Mouse (Mus musculus): Measurements from ENCODE around the gene Lyar. TPM values are rescaled to one million over a fixed set of nuclear protein-coding genes. Genes with fewer than 3 reads are reported as not detected.

Lyar gene
- polyA plus RNA-seq, 1 experiment: 4.8 TPM

- Histone ChIP-seq H3K4me3 (replicated peaks) (peak overlapping the region; percentile 96), H3K36me3 (ENCODE audit: control insufficient read depth) (peaks cover 28% of the 10 kb centered on the region), H3K27me3 (ENCODE audit: control insufficient read depth) (0 out of 2 replicates have a peak, but pooled peaks cover 2% of the 10 kb centered on the region), H3K4me1 (ENCODE audit: control insufficient read depth) (peaks cover 16% of the 10 kb centered on the region), H3K9me3 (ENCODE audit: control insufficient read depth, low read length) (0 out of 2 replicates have a peak, but pooled peaks cover 2% of the 10 kb centered on the region)
- TF ChIP-seq TAL1 (IDR thresholded peaks at IDR 0.05; ENCODE audit: low read length) (no peak), GATA1 (IDR thresholded peaks at IDR 0.05; ENCODE audit: low read length) (no peak)
Measured at GRCm38 (mm10) chr5:38259455-38260106, 39.3 kb downstream of the Lyar start.

DNA sequence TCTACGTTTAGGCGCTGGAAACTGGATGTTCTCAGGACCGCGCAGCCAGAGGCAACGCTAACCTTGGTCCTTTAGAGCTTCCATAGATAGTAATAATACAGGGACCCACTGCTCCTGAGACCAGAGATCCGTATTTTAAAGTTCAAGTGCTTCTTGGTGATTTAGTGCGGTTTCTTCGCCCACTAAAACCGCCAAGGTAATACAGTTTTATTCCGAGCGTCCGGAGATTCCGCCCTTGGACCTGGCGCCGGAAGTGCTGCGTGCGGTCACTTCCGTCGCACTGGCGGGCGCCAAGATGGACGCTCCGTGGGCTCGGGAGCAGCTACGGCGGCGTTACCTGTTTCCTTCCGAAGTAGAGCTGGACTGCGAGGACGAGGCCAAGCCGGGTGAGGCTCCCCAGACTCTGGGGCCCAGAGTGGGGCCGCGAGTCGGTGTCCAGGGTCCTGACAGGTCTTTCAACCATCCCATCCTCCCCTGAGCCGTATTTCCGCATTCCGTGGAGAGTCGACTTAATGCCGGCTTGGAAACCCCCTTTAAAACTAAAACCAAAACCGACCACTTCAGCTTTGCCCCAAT is 39.9 kb downstream of the Lyar start, which contains the start of gene Tmem128:
Gene Tmem128 (plus strand): TSS at position 79 of the 576 bp plus-strand sequence.
- H3K27me3 ChIP-seq (ENCODE audit: control insufficient read depth): 0 out of 2 replicates have a peak, but pooled peaks cover 2% of the 10 kb centered on the region
- H3K9me3 ChIP-seq (ENCODE audit: control insufficient read depth, low read length): 0 out of 2 replicates have a peak, but pooled peaks cover 2% of the 10 kb centered on the region
- peak within 1 kb of the TSS; percentile 96 for H3K4me3 ChIP-seq (replicated peaks)
- H3K36me3 ChIP-seq (ENCODE audit: control insufficient read depth): peaks cover 34% of the 10 kb centered on the region
- TF ChIP-seq TAL1 (IDR thresholded peaks at IDR 0.05; ENCODE audit: low read length) (no peak), GATA1 (IDR thresholded peaks at IDR 0.05; ENCODE audit: low read length) (no peak)
- H3K4me1 ChIP-seq (ENCODE audit: control insufficient read depth): peaks cover 16% of the 10 kb centered on the region

DNA sequence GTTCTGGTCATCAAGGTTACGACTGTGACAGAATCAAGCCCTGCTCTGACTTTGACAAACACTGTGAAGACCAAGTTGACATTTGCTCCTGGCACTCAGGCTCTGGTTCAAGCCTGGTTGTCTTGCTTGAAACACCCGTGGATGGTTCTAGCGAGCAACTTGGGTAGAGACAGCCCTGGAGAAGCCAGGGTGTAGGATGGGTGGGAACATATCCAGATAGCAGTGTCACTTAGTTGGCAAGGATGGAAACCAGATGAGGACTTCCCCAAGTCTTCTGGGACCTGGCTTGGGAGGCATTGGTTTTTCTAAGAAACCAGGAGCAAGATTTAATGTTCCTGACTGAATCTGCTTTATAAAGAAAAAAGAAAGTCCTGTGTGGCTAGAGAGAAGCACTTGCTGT is 50.7 kb downstream of the Lyar start:
- peaks cover 51% of the 10 kb centered on the region for H3K36me3 ChIP-seq (ENCODE audit: control insufficient read depth)
- no peaks in the 10 kb centered on the region for H3K4me1 ChIP-seq (ENCODE audit: control insufficient read depth)
- TF ChIP-seq GATA1 (IDR thresholded peaks at IDR 0.05; ENCODE audit: low read length): no peak
- TF ChIP-seq TAL1 (IDR thresholded peaks at IDR 0.05; ENCODE audit: low read length): no peak
- H3K9me3 ChIP-seq (ENCODE audit: control insufficient read depth, low read length): no peaks in the 10 kb centered on the region
- peaks cover 16% of the 10 kb centered on the region for H3K27me3 ChIP-seq (ENCODE audit: control insufficient read depth)
- no peak overlapping the region for H3K4me3 ChIP-seq (replicated peaks)

DNA sequence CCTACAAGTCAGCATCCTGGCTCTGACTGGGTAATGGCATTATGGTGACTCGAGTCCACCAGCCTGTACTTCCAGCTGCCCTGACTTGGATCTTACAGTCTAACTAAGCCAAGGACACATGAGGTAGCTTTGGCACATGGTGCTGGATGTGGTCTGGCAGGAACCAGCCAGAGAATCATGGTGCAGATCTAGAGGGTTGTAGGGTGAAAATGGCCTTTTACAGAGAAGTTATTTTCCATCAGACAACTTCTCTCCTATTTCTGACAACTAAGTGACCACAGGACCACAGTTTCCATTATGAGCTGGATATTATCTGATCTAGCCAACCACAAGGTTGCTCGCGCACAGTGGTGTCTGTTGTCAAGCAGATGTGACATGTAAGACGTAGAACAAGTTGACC is 53.6 kb downstream of the Lyar start:
- Histone ChIP-seq H3K4me1 (ENCODE audit: control insufficient read depth) (no peaks in the 10 kb centered on the region), H3K9me3 (ENCODE audit: control insufficient read depth, low read length) (no peaks in the 10 kb centered on the region; the same call in 1 of the 2 replicates), H3K36me3 (ENCODE audit: control insufficient read depth) (peaks cover 24% of the 10 kb centered on the region), H3K4me3 (replicated peaks) (no peak overlapping the region), H3K27me3 (ENCODE audit: control insufficient read depth) (peaks cover 43% of the 10 kb centered on the region)
- TF ChIP-seq TAL1 (IDR thresholded peaks at IDR 0.05; ENCODE audit: low read length) (no peak), GATA1 (IDR thresholded peaks at IDR 0.05; ENCODE audit: low read length) (no peak)

- H3K36me3 ChIP-seq (ENCODE audit: control insufficient read depth): peaks cover 11% of the 10 kb centered on the region
- TF ChIP-seq GATA1 (IDR thresholded peaks at IDR 0.05; ENCODE audit: low read length) (no peak), TAL1 (IDR thresholded peaks at IDR 0.05; ENCODE audit: low read length) (no peak)
- no peaks in the 10 kb centered on the region; the same call in 1 of the 2 replicates for H3K9me3 ChIP-seq (ENCODE audit: control insufficient read depth, low read length)
- no peak within 1 kb of the TSS for H3K4me3 ChIP-seq (replicated peaks)
- H3K27me3 ChIP-seq (ENCODE audit: control insufficient read depth): peaks cover 54% of the 10 kb centered on the region
- H3K4me1 ChIP-seq (ENCODE audit: control insufficient read depth): no peaks in the 10 kb centered on the region
Measured at GRCm38 (mm10) chr5:38275771-38276170, 55.5 kb downstream of the Lyar start, which contains the start of gene Otop1. Gene Otop1, plus strand, starts transcription at chr5:38275972.

DNA sequence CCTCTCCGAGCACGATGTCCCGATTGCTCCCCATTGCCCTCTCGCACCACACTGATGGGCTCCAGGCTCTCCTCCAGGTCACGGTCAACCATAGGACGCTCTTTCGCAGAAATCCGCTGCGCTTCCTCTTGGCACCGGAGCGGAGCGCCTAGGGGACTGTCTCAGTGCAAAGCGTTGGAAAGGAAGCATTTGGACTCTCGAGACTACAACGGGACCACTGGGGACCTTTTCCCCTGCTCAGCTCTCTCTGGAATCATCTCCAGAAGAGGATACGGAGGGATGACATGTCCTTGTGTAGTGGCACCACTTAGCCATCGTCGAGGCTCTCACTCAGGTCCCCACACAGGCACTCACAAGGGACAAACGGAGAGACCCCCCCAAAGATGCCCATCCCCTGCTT is 56.2 kb downstream of the Lyar start:
- Histone ChIP-seq H3K36me3 (ENCODE audit: control insufficient read depth) (peaks cover 4% of the 10 kb centered on the region), H3K4me1 (ENCODE audit: control insufficient read depth) (no peaks in the 10 kb centered on the region), H3K9me3 (ENCODE audit: control insufficient read depth, low read length) (no peaks in the 10 kb centered on the region; the same call in 1 of the 2 replicates), H3K27me3 (ENCODE audit: control insufficient read depth) (peaks cover 56% of the 10 kb centered on the region), H3K4me3 (replicated peaks) (no peak overlapping the region)
- no peak for TF ChIP-seq TAL1 (IDR thresholded peaks at IDR 0.05; ENCODE audit: low read length)
- no peak for TF ChIP-seq GATA1 (IDR thresholded peaks at IDR 0.05; ENCODE audit: low read length)

- TF ChIP-seq TAL1 (IDR thresholded peaks at IDR 0.05; ENCODE audit: low read length) (no peak), GATA1 (IDR thresholded peaks at IDR 0.05; ENCODE audit: low read length) (no peak)
- no peaks in the 10 kb centered on the region for H3K4me1 ChIP-seq (ENCODE audit: control insufficient read depth)
- no peaks in the 10 kb centered on the region for H3K36me3 ChIP-seq (ENCODE audit: control insufficient read depth)
- H3K4me3 ChIP-seq (replicated peaks): no peak overlapping the region
- H3K27me3 ChIP-seq (ENCODE audit: control insufficient read depth): peaks cover 56% of the 10 kb centered on the region
- H3K9me3 ChIP-seq (ENCODE audit: control insufficient read depth, low read length): no peaks in the 10 kb centered on the region; the same call in 1 of the 2 replicates
Measured at GRCm38 (mm10) chr5:38277098-38277866, 57.0 kb downstream of the Lyar start.

GRCm38 (mm10) chr5:38277936-38278600 is 57.8 kb downstream of the Lyar start:
- Histone ChIP-seq H3K9me3 (ENCODE audit: control insufficient read depth, low read length) (no peaks in the 10 kb centered on the region; the same call in 1 of the 2 replicates), H3K27me3 (ENCODE audit: control insufficient read depth) (peaks cover 56% of the 10 kb centered on the region)
- no peak for TF ChIP-seq GATA1 (IDR thresholded peaks at IDR 0.05; ENCODE audit: low read length)
- no peak for TF ChIP-seq TAL1 (IDR thresholded peaks at IDR 0.05; ENCODE audit: low read length)

More at GRCm38 (mm10) chr5:38277936-38278600, 57.8 kb downstream of the Lyar start:
- no peaks in the 10 kb centered on the region for H3K4me1 ChIP-seq (ENCODE audit: control insufficient read depth)
- H3K4me3 ChIP-seq (replicated peaks): no peak overlapping the region
- H3K36me3 ChIP-seq (ENCODE audit: control insufficient read depth): no peaks in the 10 kb centered on the region
